Comparison of ENCODE assay signal across 13 mouse cellular contexts in the genomic region with DNA sequence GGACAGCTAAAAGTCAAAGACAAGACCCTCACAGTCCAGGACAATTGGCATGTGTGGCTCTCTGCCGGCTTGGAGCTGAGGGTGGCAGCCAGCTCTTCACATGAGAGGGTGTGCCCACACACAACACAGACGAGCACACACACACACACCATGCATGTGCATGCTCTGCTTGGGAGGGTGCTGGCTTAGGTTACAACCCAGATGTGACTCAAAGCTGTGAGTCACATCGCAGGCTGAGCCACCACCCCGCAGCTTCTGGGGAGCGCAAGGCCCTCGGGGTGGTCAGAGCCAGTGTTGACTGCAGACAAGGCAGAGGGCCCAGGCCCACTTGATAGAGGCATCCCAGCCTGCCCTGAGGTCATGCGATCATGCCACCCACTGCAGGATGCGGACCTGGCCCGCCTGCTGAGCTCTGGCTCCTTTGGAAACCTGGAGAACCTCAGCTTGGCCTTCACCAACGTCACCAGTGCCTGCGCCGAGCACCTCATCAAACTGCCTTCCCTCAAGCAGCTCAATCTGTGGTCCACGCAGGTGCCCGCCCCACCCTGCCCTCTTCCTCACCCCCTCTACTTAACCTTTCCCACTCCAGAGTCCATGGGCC. TPM values are rescaled to one million over a fixed set of nuclear protein-coding genes. Genes with fewer than 3 reads are reported as not detected.
DNase-seq lines count a peak whose midpoint lies in the region; ATAC-seq and TF ChIP-seq lines count a peak whose summit lies in the region.
"Had no signal": no experiment of that assay in that cellular context is flagged by ENCODE, and none has a peak within 500 bp of the region (broad histone marks: within the 10 kb centered on the region; RNA-seq: fewer than 3 reads in every experiment).

No protein-coding gene starts in this region.

- 93% methylated on average over 14 of the region's 14 CpGs for WGBS in forebrain, embryonic 15.5 days
- 92% methylated on average over 14 of the region's 14 CpGs for WGBS in forebrain, embryonic 12.5 days
- WGBS in liver, embryonic 12.5 days (ENCODE audit: insufficient replicate concordance), result 90% methylated on average over 14 of the region's 14 CpGs

- DNase-seq in liver, result no peak
- DNase-seq in 3T3-L1 (ENCODE audit: low read depth, low spot score), result peak; percentile 63
- no peak for DNase-seq in cerebellum, postnatal 14 days
- DNase-seq: kidney, adult 2 months; spleen, adult 18-20 months had no signal

- H3K9ac ChIP-seq in forebrain, embryonic 15.5 days (replicated peaks), result no peak overlapping the region
- no peak overlapping the region for H3K9ac ChIP-seq in forebrain, embryonic 12.5 days
- no peak overlapping the region for H3K9ac ChIP-seq in liver, embryonic 12.5 days
- H3K9ac ChIP-seq: liver, embryonic 15.5 days had no signal

- ATAC-seq in forebrain, embryonic 15.5 days (replicated peaks), result no peak
- no peak for ATAC-seq in forebrain, embryonic 12.5 days (ENCODE audit: low FRiP score)
- ATAC-seq in liver, embryonic 12.5 days, result peak; percentile 19; the same call in 1 of the 2 replicates
- ATAC-seq in monocyte, adult 5-6 weeks (replicated peaks; ENCODE audit: insufficient number of reproducible peaks, low FRiP score, low TSS enrichment, poor library complexity, severe bottlenecking), result no peak

- 0 out of 2 replicates have a peak, but pooled peaks have one; percentile 10 for TF ChIP-seq CTCF in bone marrow macrophage, adult 2 months (IDR thresholded peaks at IDR 0.05; ENCODE audit: low read depth, low read length)

- H3K4me2 ChIP-seq in forebrain, embryonic 15.5 days (replicated peaks), result no peak overlapping the region
- H3K4me2 ChIP-seq in forebrain, embryonic 12.5 days, result no peak overlapping the region
- no peak overlapping the region for H3K4me2 ChIP-seq in liver, embryonic 12.5 days
- H3K4me2 ChIP-seq: liver, embryonic 15.5 days had no signal

- peaks cover 47% of the 10 kb centered on the region for H3K36me3 ChIP-seq in forebrain, embryonic 15.5 days
- H3K36me3 ChIP-seq in forebrain, embryonic 12.5 days (replicated peaks), result peaks cover 86% of the 10 kb centered on the region
- peaks cover 100% of the 10 kb centered on the region for H3K36me3 ChIP-seq in liver, embryonic 12.5 days

- 0 out of 2 replicates have a peak overlapping the region, but pooled peaks have one; percentile 7 for H3K27ac ChIP-seq in forebrain, embryonic 15.5 days (replicated peaks)
- no peak overlapping the region for H3K27ac ChIP-seq in forebrain, embryonic 12.5 days
- H3K27ac ChIP-seq in liver, embryonic 12.5 days, result no peak overlapping the region
- peak overlapping the region; percentile 44 for H3K27ac ChIP-seq in bone marrow macrophage, adult 2 months (ENCODE audit: insufficient read depth, low read depth, low read length)
- H3K27ac ChIP-seq: heart, embryonic 10.5 days; liver, embryonic 15.5 days; macrophage had no signal

- no peak overlapping the region for H3K4me3 ChIP-seq in forebrain, embryonic 15.5 days
- no peak overlapping the region for H3K4me3 ChIP-seq in forebrain, embryonic 12.5 days (replicated peaks)
- H3K4me3 ChIP-seq in liver, embryonic 12.5 days, result no peak overlapping the region
- H3K4me3 ChIP-seq in bone marrow macrophage, adult 2 months (ENCODE audit: insufficient read depth, low read length), result no peak overlapping the region
- H3K4me3 ChIP-seq: heart, embryonic 10.5 days; liver, embryonic 15.5 days had no signal

- no peaks in the 10 kb centered on the region for H3K27me3 ChIP-seq in forebrain, embryonic 15.5 days
- no peaks in the 10 kb centered on the region for H3K27me3 ChIP-seq in forebrain, embryonic 12.5 days
- H3K27me3 ChIP-seq in liver, embryonic 12.5 days (replicated peaks), result no peaks in the 10 kb centered on the region
- H3K27me3 ChIP-seq: liver, embryonic 15.5 days had no signal

- peaks cover 13% of the 10 kb centered on the region; the same call in 1 of the 2 replicates for H3K4me1 ChIP-seq in forebrain, embryonic 15.5 days
- H3K4me1 ChIP-seq in forebrain, embryonic 12.5 days, result peaks cover 7% of the 10 kb centered on the region; the same call in 1 of the 2 replicates
- H3K4me1 ChIP-seq in liver, embryonic 12.5 days, result no peaks in the 10 kb centered on the region
- H3K4me1 ChIP-seq in bone marrow macrophage, adult 2 months (ENCODE audit: control insufficient read depth, insufficient read depth, low read length), result peaks cover 20% of the 10 kb centered on the region
- H3K4me1 ChIP-seq: liver, embryonic 15.5 days had no signal

- no peak for TF ChIP-seq POLR2A in bone marrow macrophage, adult 2 months (IDR thresholded peaks at IDR 0.05; ENCODE audit: borderline replicate concordance, low read depth, low read length)

- no peaks in the 10 kb centered on the region for H3K9me3 ChIP-seq in forebrain, embryonic 15.5 days
- H3K9me3 ChIP-seq in forebrain, embryonic 12.5 days, result no peaks in the 10 kb centered on the region
- no peaks in the 10 kb centered on the region for H3K9me3 ChIP-seq in liver, embryonic 12.5 days (replicated peaks)
- H3K9me3 ChIP-seq: heart, embryonic 10.5 days; liver, embryonic 15.5 days had no signal

RNA-seq across cellular contexts. Expression of gene Plcg2, which starts 43.5 kb away (rescaled TPM):
- 0.86 and 0.89 TPM in 2 replicates for polyA plus RNA-seq in forebrain, embryonic 15.5 days (2015; fragmentation: Nextera tagmentation; extraction: Ambion mirVana)
- 1.1 and 1.6 TPM in 2 replicates for polyA plus RNA-seq in forebrain, embryonic 12.5 days (2016; fragmentation: Nextera tagmentation; extraction: Ambion mirVana)
- 11.9 and 13.3 TPM in 2 replicates for polyA plus RNA-seq in liver, embryonic 12.5 days (2016; fragmentation: Nextera tagmentation; extraction: Ambion mirVana)
- polyA plus RNA-seq in bone marrow macrophage, adult 2 months (2012; ENCODE audit: insufficient read depth, insufficient read length, missing spikeins), result 68.7 and 77.9 TPM in 2 replicates
- total RNA-seq in monocyte, adult 5-6 weeks (2017), result 189 to 215 TPM (median 210 TPM) in 3 replicates

Comparison
In these comparisons a context has a peak if more than half of its experiments do, and no peak if none do; other contexts are left out.
1. H3K27ac ChIP-seq: peak in forebrain, embryonic 15.5 days (single experiment) and bone marrow macrophage, adult 2 months (single experiment); none in forebrain, embryonic 12.5 days (single experiment) and liver, embryonic 12.5 days (single experiment).